In genomic region chr9:97686826-97687425, GRCm38 (mm10) we compare ENCODE assay signal across 18 mouse cellular contexts.
DNase-seq lines count a peak whose midpoint lies in the region; ATAC-seq lines count a peak whose summit lies in the region.
"Had no signal": no experiment of that assay in that cellular context is flagged by ENCODE, and none has a peak within 500 bp of the region (broad histone marks: within the 10 kb centered on the region; RNA-seq: fewer than 3 reads in every experiment).

No protein-coding gene starts in this region.

- peak; percentile 36 for DNase-seq in cerebellum, adult 11-12 months
- DNase-seq in lung, postnatal 36 days, result peak; percentile 39
- DNase-seq in lung, postnatal 14 days, result no peak
- DNase-seq in cerebellum, adult 9-10 months, result peak; percentile 47
- peak; percentile 81 for DNase-seq in fat pad, adult 2 months (ENCODE audit: extremely low read depth, low read depth, low spot score)
- DNase-seq in frontal cortex, postnatal 25 days (ENCODE audit: low spot score in 2 of 2), result no peak
- DNase-seq in right cerebral cortex, postnatal 10 days (ENCODE audit: low spot score in 2 of 2), result no peak
- DNase-seq: adrenal gland, postnatal 14 days; forebrain, postnatal 0 days; gastrocnemius, postnatal 36 days; heart, postnatal 36 days; kidney, adult 2 months; layer of hippocampus, postnatal 36 days; lung, postnatal 4 days; right cerebral cortex, postnatal 14 days; spleen, adult 18-20 months; thymus, postnatal 14 days had no signal

- no peak for ATAC-seq in cerebellum, adult (ENCODE audit: insufficient number of reproducible peaks, low FRiP score, low TSS enrichment)
- ATAC-seq: forebrain, postnatal 0 days had no signal

Comparison
In these comparisons a context has a peak if more than half of its experiments do, and no peak if none do; other contexts are left out.
1. DNase-seq: peak in cerebellum, adult 11-12 months (single experiment), lung, postnatal 36 days (single experiment), cerebellum, adult 9-10 months (single experiment) and fat pad, adult 2 months (single experiment); none in lung, postnatal 14 days (single experiment), frontal cortex, postnatal 25 days (0 of 2) and right cerebral cortex, postnatal 10 days (0 of 2).